Mouse (Mus musculus): ENCODE results near the gene Ntsr2.

- TF ChIP-seq TCF12 (IDR thresholded peaks at IDR 0.05; ENCODE audit: insufficient read depth, poor library complexity, severe bottlenecking) = no peak
- TF ChIP-seq MAX (IDR thresholded peaks at IDR 0.05; ENCODE audit: low read depth) = no peak
- no peak for TF ChIP-seq E2F4 (IDR thresholded peaks at IDR 0.05; ENCODE audit: insufficient read depth)
- no peak for TF ChIP-seq POLR2A (IDR thresholded peaks at IDR 0.05; ENCODE audit: insufficient read length, low read depth)
- TF ChIP-seq MYOG (IDR thresholded peaks at IDR 0.05; ENCODE audit: control insufficient read depth in 1 of 3, insufficient read depth in 1 of 3, insufficient read length in 2 of 3, low read depth in 2 of 3) = no peak
These were observed 38.6 kb upstream of the Ntsr2 start for GRCm38 (mm10) chr12:16614556-16614955.

Data from myocyte (in vitro differentiated cells).